Mouse (Mus musculus): ENCODE results near the gene Tesc.
A peak's percentile ranks its signal among the peaks of the same experiment; 100 is the strongest.

The Tesc gene

DNA sequence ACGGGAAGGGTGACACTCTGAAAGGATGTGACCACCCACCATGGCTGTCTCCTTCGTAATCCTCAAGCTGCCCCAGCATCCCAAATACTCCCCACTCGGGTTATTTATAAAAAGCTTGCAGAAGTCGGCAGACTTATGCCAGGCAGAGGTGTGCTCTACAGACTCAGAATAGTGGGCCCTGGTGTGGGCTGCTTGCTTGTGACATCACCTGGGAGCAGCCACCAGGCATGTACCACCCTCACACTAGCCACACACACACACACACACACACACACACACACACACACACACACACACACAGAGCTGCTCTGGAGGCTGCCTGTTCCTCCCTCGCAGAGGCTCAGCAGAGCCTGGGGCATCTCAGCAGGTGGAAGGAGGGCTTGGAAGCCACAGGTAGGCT is 10.0 kb upstream of the Tesc start:
- DNase-seq, result no peak

GRCm38 (mm10) chr5:118019905-118020304 is 7.6 kb upstream of the Tesc start:
- no peak for DNase-seq

GRCm38 (mm10) chr5:118023053-118023452 is 4.5 kb upstream of the Tesc start:
- DNase-seq, result no peak

DNA sequence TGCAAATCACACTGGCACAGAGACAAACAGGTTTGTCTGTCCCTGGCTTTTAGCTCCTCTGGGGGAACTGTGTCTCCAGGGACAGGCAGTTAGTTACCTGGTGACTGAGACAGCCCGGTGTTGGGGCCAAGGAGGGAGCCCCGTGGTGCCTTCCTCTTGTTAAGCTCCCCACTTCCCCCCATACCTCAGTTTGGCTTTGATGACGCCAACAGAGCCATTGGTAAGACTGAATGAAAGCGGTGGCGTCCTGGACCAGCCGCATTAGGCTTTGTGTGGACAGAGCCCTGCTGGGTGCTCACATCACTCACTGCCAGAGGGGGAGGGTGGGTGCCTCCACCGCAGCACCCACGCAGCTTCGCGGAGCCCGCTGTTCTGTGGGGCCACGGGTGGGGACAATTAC is 1.7 kb upstream of the Tesc start:
- no peak for DNase-seq

- peak; percentile 68 for DNase-seq
These were observed 1.2 kb upstream of the Tesc start for GRCm38 (mm10) chr5:118026343-118026742.

DNA sequence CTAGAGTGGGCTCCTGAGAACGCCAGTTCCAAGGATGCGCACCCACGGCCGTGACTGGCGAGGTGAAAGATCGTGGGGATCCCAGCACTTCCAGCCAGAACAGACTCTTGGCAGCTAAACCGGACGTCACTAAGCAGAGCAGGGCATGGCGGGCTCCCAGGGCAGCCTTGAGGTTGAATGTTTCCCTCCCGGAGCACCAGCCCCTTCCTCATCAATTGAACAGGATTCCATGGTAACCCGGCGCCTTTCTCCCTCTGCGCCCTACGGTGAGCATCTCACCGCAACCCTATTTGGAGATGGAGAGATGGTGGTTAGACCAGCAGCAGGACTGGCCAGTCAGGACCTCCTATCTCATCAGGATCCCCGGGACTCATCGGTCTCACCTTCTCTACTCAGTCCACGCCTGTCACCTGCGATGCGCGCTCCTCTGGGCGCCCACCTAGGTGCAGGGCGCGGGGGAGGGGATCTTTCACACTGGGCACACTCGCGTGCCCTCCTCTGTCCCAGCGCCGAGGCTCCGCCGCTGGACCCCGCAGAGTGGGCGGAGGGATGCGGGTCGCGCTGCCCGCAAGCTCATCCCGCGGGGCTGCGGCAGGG is 344 bp upstream of the Tesc start:
- peak; percentile 76 for DNase-seq

GRCm38 (mm10) chr5:118028191-118029034 is 870 bp downstream of the Tesc start:
- DNase-seq, result peak; percentile 77

DNA sequence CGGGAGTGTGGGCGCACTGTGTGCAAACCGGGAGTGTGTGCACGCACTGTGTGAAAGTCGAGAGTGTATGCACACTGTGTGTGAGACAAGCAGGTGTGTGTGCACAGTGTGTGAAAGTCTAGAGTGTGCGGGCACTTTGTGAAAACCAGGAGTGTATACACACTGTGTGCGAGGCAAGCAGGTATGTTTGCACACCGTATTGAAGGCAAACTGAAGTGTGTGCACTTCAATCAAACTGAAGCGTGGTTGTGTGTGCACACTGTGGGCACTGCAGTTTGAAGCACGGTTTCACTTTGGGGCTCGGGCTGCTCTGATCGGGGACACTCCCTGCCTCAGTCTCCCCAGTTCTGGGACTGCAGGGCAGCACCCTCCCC is 1.5 kb downstream of the Tesc start:
- DNase-seq, result no peak

DNA sequence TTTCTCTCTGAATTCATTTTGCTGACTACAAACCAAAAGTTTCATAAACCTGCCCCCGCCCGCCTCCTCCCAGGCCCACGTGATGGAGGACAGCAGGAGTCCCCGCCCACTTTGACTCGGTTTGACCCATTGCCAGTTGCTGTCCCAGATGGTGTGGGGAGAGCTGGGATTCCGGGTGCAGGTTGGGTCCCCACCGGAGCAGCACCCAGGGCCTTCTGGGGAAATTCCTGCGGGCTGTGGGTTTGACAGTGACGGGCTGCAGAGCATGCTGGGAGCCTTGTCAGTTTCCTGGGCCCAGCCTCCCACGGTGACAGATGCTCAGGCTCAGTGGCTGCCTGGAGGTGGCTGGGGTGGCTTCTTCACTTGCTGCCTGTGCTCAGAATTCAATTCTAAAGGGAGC is 1.9 kb downstream of the Tesc start:
- DNase-seq, result peak; percentile 84

- DNase-seq, result peak; percentile 68
These were observed 2.6 kb downstream of the Tesc start for GRCm38 (mm10) chr5:118030022-118030675.

DNA sequence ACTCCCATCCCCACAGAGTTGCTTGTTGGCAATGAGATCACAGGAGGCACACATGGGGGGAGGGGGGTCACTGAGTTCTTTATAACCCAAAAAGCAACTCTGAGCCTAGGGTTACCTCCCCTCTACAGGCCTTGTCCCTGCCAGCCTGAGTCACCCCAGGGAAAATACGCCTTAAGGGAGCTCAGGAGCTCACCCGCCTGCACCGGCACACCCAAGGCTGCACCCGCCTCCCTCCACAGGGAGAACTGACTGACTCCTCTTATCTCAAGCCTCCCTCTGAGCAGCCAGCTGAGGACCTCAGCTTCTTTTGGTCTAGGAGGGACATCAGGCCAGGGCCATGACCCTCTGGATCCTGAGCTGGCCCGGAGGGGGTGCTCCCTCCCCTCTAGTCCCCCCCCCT is 3.5 kb downstream of the Tesc start:
- no peak for DNase-seq

GRCm38 (mm10) chr5:118031508-118031907 is 4.0 kb downstream of the Tesc start:
- DNase-seq, result peak; percentile 81

DNA sequence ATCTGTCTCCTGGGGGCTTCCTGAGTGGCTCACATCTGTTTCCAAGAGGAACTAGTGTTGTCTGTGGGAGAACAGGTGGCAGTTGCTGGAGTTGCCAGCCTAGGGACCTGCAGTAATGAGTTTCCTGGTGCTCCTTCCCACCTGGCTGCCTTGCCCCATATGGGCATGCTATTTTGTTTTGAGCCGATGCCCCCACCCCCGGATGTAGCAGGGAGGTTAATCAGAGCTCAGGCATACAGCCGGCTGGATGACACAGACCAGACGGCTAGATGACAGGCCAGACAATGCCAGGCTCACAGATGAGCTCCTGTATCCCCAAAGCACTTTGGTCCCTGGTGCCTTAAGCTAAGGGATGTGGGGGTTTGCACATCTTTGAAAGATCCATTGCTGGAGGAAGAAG is 5.8 kb downstream of the Tesc start:
- DNase-seq, result peak; percentile 81

- DNase-seq, result no peak
These were observed 6.2 kb downstream of the Tesc start for GRCm38 (mm10) chr5:118033740-118034139.

DNA sequence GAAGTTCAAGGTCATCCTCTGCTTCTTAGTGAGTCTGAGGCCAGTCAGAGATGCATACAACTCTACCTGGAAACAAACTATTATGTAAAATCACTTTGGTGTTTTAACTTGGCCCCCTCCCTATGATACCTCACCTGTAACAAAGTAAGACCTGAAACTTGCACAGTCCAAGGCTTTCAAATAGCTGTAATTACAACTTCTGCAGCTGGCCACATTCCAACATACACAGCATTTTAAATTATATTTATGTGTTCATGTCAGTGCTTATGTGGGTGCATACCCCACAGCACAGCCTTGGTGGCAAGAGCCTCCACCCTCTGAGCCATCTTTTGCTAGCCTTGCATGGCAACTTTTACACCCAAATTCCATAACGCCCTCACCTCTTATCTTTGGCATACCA is 7.1 kb downstream of the Tesc start:
- no peak for DNase-seq

- no peak for DNase-seq
These were observed 8.2 kb downstream of the Tesc start for GRCm38 (mm10) chr5:118035786-118036185.

DNA sequence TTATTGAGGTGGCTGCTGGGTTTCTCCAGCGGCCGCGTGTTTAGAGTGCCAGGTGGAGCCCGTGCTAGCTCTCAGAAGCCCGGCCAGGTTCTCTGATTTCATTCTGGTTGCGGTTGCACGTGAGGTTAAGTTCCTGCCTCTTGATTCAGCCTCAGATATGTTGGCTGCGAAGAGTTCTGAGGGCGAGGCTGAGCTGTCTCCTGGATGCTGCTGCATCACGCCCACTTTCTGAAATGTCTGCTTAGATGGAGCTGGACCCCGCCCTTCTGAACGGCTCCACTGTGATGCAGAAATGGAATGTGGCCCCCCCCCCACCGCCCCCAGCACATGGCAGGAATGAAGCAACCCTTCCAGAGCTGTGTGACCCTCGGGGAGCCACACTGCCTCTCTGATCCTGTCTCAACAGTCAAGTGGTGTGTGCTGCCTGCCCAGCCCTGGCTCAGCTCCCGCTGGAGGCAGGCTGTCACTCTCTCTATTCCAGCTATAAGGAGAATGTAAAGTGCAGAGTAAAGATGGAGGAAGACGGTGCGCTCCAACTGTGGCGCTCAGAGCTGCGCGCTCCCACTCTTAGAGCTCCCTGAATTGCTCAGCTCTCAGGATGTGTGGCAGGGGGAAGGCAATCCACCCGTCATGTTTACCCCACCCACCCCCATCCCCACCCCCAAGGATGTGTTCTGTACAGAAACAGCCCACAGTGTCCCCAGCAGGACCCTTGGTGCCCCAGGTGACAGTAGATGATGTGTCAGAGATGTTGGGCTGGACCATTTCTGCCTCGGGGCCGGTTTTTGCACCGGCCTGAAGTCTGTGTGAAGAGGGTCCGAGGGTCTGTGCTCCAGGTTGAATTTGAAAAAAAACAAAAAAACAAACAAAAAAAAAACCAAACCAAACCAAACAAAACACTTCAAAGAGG is 9.6 kb downstream of the Tesc start:
- DNase-seq, result peak; percentile 72

GRCm38 (mm10) chr5:118037798-118038484 is 10.4 kb downstream of the Tesc start:
- DNase-seq, result peak; percentile 85

- DNase-seq, result peak; percentile 74
These were observed 11.7 kb downstream of the Tesc start for GRCm38 (mm10) chr5:118039241-118039668.

GRCm38 (mm10) chr5:118042599-118042998 is 15.1 kb downstream of the Tesc start:
- DNase-seq, result peak; percentile 96

DNA sequence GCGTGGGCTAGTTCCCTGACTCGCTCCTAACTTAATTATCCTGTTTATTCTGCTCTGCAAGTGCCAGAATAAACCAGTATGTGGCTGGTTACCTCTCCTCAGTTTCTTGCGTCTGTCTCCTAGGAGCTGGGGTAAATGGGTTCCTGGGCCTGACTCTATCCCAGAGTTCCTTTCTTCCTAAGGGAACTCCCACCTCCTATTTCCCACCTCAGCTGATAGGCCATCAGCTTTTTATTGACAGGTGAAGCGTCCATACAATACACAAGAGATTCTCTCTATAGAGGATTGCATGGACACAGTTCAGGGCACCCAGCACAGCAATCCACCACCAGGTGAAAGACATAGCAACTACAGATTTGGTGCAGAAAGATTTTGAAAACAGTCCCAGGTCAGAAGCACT is 16.2 kb downstream of the Tesc start:
- no peak for DNase-seq

GRCm38 (mm10) chr5:118044907-118045306 is 17.4 kb downstream of the Tesc start:
- peak; percentile 92 for DNase-seq
